8 mouse cellular contexts compared by ENCODE assay signal in genomic region chr1:195129867-195130266, GRCm38 (mm10). TPM values are rescaled to one million over a fixed set of nuclear protein-coding genes. Genes with fewer than 3 reads are reported as not detected.
DNase-seq lines count a peak whose midpoint lies in the region; ATAC-seq and TF ChIP-seq lines count a peak whose summit lies in the region.

No protein-coding gene starts in this region.

- no peaks in the 10 kb centered on the region for H3K27me3 ChIP-seq in heart, embryonic 12.5 days (replicated peaks)

- H3K4me3 ChIP-seq in heart, embryonic 12.5 days: no peak overlapping the region
- no peak overlapping the region for H3K4me3 ChIP-seq in embryonic fibroblast, embryonic 13.5 days (ENCODE audit: insufficient read depth, low read length)

- H3K9me3 ChIP-seq in heart, embryonic 12.5 days (replicated peaks): no peaks in the 10 kb centered on the region

- no peak for TF ChIP-seq CTCF in embryonic fibroblast, embryonic 13.5 days (IDR thresholded peaks at IDR 0.05; ENCODE audit: borderline replicate concordance, insufficient read depth, low read length)

- peak; percentile 38; the same call in 1 of the 2 replicates for TF ChIP-seq POLR2A in embryonic fibroblast, embryonic 13.5 days (IDR thresholded peaks at IDR 0.05; ENCODE audit: low read depth, low read length)

- no peak overlapping the region for H3K27ac ChIP-seq in heart, embryonic 12.5 days (ENCODE audit: poor library complexity, severe bottlenecking)
- H3K27ac ChIP-seq in embryonic fibroblast, embryonic 13.5 days (ENCODE audit: insufficient read depth, low read length): no peak overlapping the region

- H3K36me3 ChIP-seq in heart, embryonic 12.5 days: peaks cover 18% of the 10 kb centered on the region

- DNase-seq in heart, adult 9 months (ENCODE audit: low spot score in 2 of 2): no peak
- DNase-seq in 3T3-L1 (ENCODE audit: low read depth, low spot score) (peak; percentile 57), liver (peak; percentile 7)
- DNase-seq in right cerebral cortex, postnatal 36 days (ENCODE audit: low spot score in 2 of 2): no peak
- no peak for DNase-seq in embryo, embryonic 9.5 days (ENCODE audit: extremely low spot score)
- DNase-seq in cerebellum, postnatal 4 days (ENCODE audit: low spot score in 2 of 2): no peak

- no peak for ATAC-seq in heart, embryonic 12.5 days (ENCODE audit: insufficient number of reproducible peaks, low FRiP score)

- no peak overlapping the region for H3K9ac ChIP-seq in heart, embryonic 12.5 days

- WGBS in heart, embryonic 12.5 days: 81% methylated on average over 1 of the region's 1 CpGs

- H3K4me2 ChIP-seq in heart, embryonic 12.5 days: peak overlapping the region; percentile 47

- peaks cover 4% of the 10 kb centered on the region; the same call in 1 of the 2 replicates for H3K4me1 ChIP-seq in heart, embryonic 12.5 days (replicated peaks)
- no peaks in the 10 kb centered on the region for H3K4me1 ChIP-seq in embryonic fibroblast, embryonic 13.5 days (ENCODE audit: control insufficient read depth, insufficient read depth, low read length)

RNA-seq across cellular contexts. Expression of gene Cr1l, which starts 1.5 kb away (rescaled TPM):
- polyA plus RNA-seq in heart, embryonic 12.5 days (2016; fragmentation: Nextera tagmentation; extraction: Ambion mirVana): 52.9 and 54.4 TPM in 2 replicates
- polyA plus RNA-seq in embryonic fibroblast, embryonic 13.5 days (2011; ENCODE audit: insufficient read length, low read depth, missing spikeins): 97.9 and 121 TPM in 2 replicates

RNA-seq across cellular contexts. Expression of gene Cd46, which starts 37.8 kb away (rescaled TPM):
- 0.51 and 0.73 TPM in 2 replicates for polyA plus RNA-seq in heart, embryonic 12.5 days (2016; fragmentation: Nextera tagmentation; extraction: Ambion mirVana)
- 1.7 and 2.2 TPM in 2 replicates for polyA plus RNA-seq in embryonic fibroblast, embryonic 13.5 days (2011; ENCODE audit: insufficient read length, low read depth, missing spikeins)

RNA-seq across cellular contexts. Expression of gene Cr2, which starts 46.6 kb away (rescaled TPM):
- 0.15 and 0.50 TPM in 2 replicates for polyA plus RNA-seq in heart, embryonic 12.5 days (2016; fragmentation: Nextera tagmentation; extraction: Ambion mirVana)
- polyA plus RNA-seq in embryonic fibroblast, embryonic 13.5 days (2011; ENCODE audit: insufficient read length, low read depth, missing spikeins): not detected in 2 replicates

Comparison
In these comparisons a context has a peak if more than half of its experiments do, and no peak if none do; other contexts are left out.
1. DNase-seq: peak in 3T3-L1 (single experiment) and liver (single experiment); none in heart, adult 9 months (0 of 2), right cerebral cortex, postnatal 36 days (0 of 2), embryo, embryonic 9.5 days (single experiment) and cerebellum, postnatal 4 days (0 of 2).